Mouse (Mus musculus) liver, adult (tissue): ENCODE results near the gene Itm2c.

ENCODE experiments used
- GATA4 ChIP-seq: IDR thresholded peaks from 2 replicates; pipeline ENCODE4 v1.6.1; 2014; ENCODE audit warnings: mild to moderate bottlenecking, low read length; ENCODE audit not compliant: insufficient replicate concordance

Itm2c gene

GRCm38 (mm10) chr1:85916830-85917450 is 22.9 kb downstream of the Itm2c start:
- no peak for TF ChIP-seq GATA4

GRCm38 (mm10) chr1:85919621-85920020 is 25.5 kb downstream of the Itm2c start:
- no peak for TF ChIP-seq GATA4

- TF ChIP-seq GATA4: no peak
These were observed 27.6 kb downstream of the Itm2c start for GRCm38 (mm10) chr1:85921725-85922124.

- TF ChIP-seq GATA4: no peak
These were observed 28.2 kb downstream of the Itm2c start for GRCm38 (mm10) chr1:85922127-85922864.

GRCm38 (mm10) chr1:85922865-85923211 is 28.8 kb downstream of the Itm2c start:
- TF ChIP-seq GATA4: no peak

- no peak for TF ChIP-seq GATA4
These were observed 31.1 kb downstream of the Itm2c start for GRCm38 (mm10) chr1:85925183-85925582.

- TF ChIP-seq GATA4: no peak
These were observed 34.1 kb downstream of the Itm2c start, which contains the start of gene 4933407L21Rik for GRCm38 (mm10) chr1:85928057-85928687. 4933407L21Rik (plus strand) TSS chr1:85928483.

- TF ChIP-seq GATA4: no peak
These were observed 34.6 kb downstream of the Itm2c start for GRCm38 (mm10) chr1:85928688-85929065.

- TF ChIP-seq GATA4: no peak
These were observed 35.3 kb downstream of the Itm2c start for GRCm38 (mm10) chr1:85929406-85929805.

- no peak for TF ChIP-seq GATA4
These were observed 37.1 kb downstream of the Itm2c start for GRCm38 (mm10) chr1:85931170-85931569.

- no peak for TF ChIP-seq GATA4
These were observed 39.1 kb downstream of the Itm2c start for GRCm38 (mm10) chr1:85933226-85933625.

- no peak for TF ChIP-seq GATA4
These were observed 39.8 kb downstream of the Itm2c start for GRCm38 (mm10) chr1:85933631-85934465.

GRCm38 (mm10) chr1:85934560-85934959 is 40.5 kb downstream of the Itm2c start:
- TF ChIP-seq GATA4: no peak

- no peak for TF ChIP-seq GATA4
These were observed 41.2 kb downstream of the Itm2c start for GRCm38 (mm10) chr1:85935148-85935852.

- TF ChIP-seq GATA4: no peak
These were observed 42.2 kb downstream of the Itm2c start for GRCm38 (mm10) chr1:85936265-85936664.
